Mouse (Mus musculus) heart, postnatal 0 days (tissue): ENCODE results near the gene Chchd6. TPM values are rescaled to one million over a fixed set of nuclear protein-coding genes. Genes with fewer than 3 reads are reported as not detected.
A peak's percentile ranks its signal among the peaks of the same experiment; 100 is the strongest.

Experiments
- ATAC-seq: fragments of 200-750 bp; cut with Nextera tagmentation; 2 replicates; pipeline ENCODE4 v1.8.0; 2017; ENCODE audit warnings: low read depth, moderate number of reproducible peaks, moderate library complexity; ENCODE audit not compliant: insufficient read depth
- DNase-seq: peaks from one replicate; pipeline ENCODE4 v3.0.0-alpha.2; 2016; ENCODE audit warnings: low spot score
- H3K27ac ChIP-seq: fragments of 300-500 bp; sonication (generic); 2 replicates; pipeline ENCODE4 v1.5.1; 2014; ENCODE audit warnings: low read depth, mild to moderate bottlenecking
- H3K27me3 ChIP-seq: fragments of 300-500 bp; sonication (generic); 2 replicates; pipeline ENCODE4 v1.6.1; 2014; ENCODE audit warnings: low read length, mixed read lengths; ENCODE audit not compliant: control insufficient read depth, insufficient read depth
- H3K36me3 ChIP-seq: fragments of 300-500 bp; sonication (generic); replicated peaks from 2 replicates; pipeline ENCODE4 v1.6.1; 2014; ENCODE audit warnings: low read length, mixed read lengths; ENCODE audit not compliant: control insufficient read depth, insufficient read depth
- H3K4me1 ChIP-seq: fragments of 300-500 bp; sonication (generic); 2 replicates; pipeline ENCODE4 v1.6.1; 2014; ENCODE audit warnings: antibody characterized with exemption; ENCODE audit not compliant: control insufficient read depth, insufficient read depth
- H3K4me2 ChIP-seq: fragments of 300-500 bp; sonication (generic); 2 replicates; pipeline ENCODE4 v1.6.1; 2014; ENCODE audit warnings: low read depth, mild to moderate bottlenecking, low read length, moderate library complexity
- H3K4me3 ChIP-seq: fragments of 300-500 bp; sonication (generic); 2 replicates; pipeline ENCODE4 v1.5.1; 2014; ENCODE audit warnings: low read depth, low read length
- H3K9ac ChIP-seq: fragments of 300-500 bp; sonication (generic); replicated peaks from 2 replicates; pipeline ENCODE4 v1.6.1; 2014; ENCODE audit warnings: low read depth, low read length, mixed read lengths
- H3K9me3 ChIP-seq: fragments of 300-500 bp; sonication (generic); replicated peaks from 2 replicates; pipeline ENCODE4 v1.6.1; 2016; ENCODE audit warnings: low read length; ENCODE audit not compliant: control insufficient read depth
- CTCF ChIP-seq: IDR thresholded peaks from 2 replicates; pipeline ENCODE4 v1.5.1; 2016; ENCODE audit warnings: antibody characterized with exemption, control low read depth, low read depth
- EP300 ChIP-seq: IDR thresholded peaks from 2 replicates; pipeline ENCODE4 v1.6.1; 2016; ENCODE audit warnings: antibody characterized with exemption, low read depth
- WGBS: fragments of 180-500 bp; shearing (Covaris S2); extraction: QIAGEN DNeasy Blood & Tissue Kit; methylation state at CpG from one replicate; pipeline ENCODE4 v1.1.7; 2014; 5-methylcytosine and 5-hydroxymethylcytosine counted together
- polyA plus RNA-seq: library from polyadenylated mRNA; unstranded; fragments of >200 nt; fragmentation: Nextera tagmentation; extraction: Ambion mirVana; gene quantifications from 2 replicates; pipeline ENCODE4 v1.2.1, GENCODE M21; 2015
- total RNA-seq: library from RNA; depleted of rRNA; stranded (reverse); fragments of >200 nt; gene quantifications from 2 replicates; pipeline ENCODE4 v1.2.3, GENCODE M21; 2014; ENCODE audit warnings: low replicate concordance

Gene Chchd6
- total and polyA plus RNA-seq, 2 experiments from 2014 or later: 21.8 to 37.8 TPM

DNA sequence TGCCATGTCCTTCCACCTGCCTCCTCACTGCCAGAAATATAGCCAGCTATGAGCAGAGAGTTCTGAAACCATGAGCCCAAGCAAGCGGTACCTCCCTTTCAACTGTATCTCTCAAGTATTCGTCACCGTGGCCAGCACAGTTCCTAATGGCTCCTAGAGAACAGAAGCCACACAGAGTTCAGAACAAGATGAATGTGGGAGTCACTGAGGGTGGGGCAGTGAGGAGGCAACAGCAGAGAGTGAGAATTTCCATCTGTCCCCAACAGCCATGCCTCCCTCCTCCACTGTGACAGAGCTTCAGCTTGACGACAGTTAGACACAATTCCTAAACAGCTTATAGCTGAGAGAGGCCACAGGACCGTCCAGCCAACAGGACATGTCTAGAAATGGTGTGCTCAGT, 41.4 kb downstream of the Chchd6 start:
- no peak for DNase-seq
- peaks cover 11% of the 10 kb centered on the region for H3K4me1 ChIP-seq
- H3K36me3 ChIP-seq: no peaks in the 10 kb centered on the region
- H3K9ac ChIP-seq: no peak overlapping the region
- H3K27me3 ChIP-seq: no peaks in the 10 kb centered on the region
- no peak for ATAC-seq
- WGBS: 75% methylated on average over 5 of the region's 5 CpGs
- no peak overlapping the region for H3K27ac ChIP-seq
- H3K4me2 ChIP-seq: no peak overlapping the region
- TF ChIP-seq CTCF: no peak
- no peak for TF ChIP-seq EP300
- no peaks in the 10 kb centered on the region for H3K9me3 ChIP-seq
- no peak overlapping the region for H3K4me3 ChIP-seq

DNA sequence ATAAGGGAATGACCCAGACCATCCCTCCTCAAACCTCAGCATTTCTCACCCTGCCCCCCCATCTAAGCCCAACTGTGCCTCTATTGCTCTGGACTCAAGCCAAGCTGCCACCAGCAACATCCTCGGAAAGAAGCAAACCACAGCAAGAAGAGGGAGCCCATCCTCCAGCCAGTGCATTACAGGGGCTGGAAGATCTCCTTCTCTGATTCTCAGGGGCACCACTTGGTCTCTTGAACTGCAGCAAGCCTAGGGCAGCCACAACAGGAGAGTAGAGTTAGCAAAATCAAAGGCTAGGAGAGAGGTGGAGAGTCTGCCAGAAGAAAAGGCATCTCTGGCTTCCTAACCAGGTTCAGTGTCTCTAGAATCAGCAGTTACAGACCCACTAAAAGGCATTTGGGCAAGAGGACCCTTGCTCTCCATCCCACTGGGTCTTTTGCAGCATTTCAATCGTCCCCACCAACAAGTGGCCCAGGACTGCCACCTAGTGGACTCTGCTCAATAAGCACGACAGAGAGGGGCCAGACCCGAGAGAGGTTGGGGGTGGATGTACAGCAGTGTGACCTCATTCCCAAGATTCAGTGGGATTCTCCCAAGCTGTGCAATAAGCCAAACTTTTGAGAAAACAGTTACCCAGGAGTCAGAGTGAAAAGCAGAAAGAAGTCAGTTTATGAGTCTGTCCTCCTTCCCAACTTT, 42.3 kb downstream of the Chchd6 start:
- WGBS: 9% methylated on average over 4 of the region's 4 CpGs
- DNase-seq (peak; percentile 74), ATAC-seq (peak; percentile 50)
- no peak overlapping the region for H3K27ac ChIP-seq
- no peak for TF ChIP-seq EP300
- peak; percentile 98 for TF ChIP-seq CTCF
- peaks cover 11% of the 10 kb centered on the region for H3K4me1 ChIP-seq
- no peaks in the 10 kb centered on the region for H3K27me3 ChIP-seq
- no peak overlapping the region for H3K9ac ChIP-seq
- H3K9me3 ChIP-seq: no peaks in the 10 kb centered on the region
- H3K36me3 ChIP-seq: no peaks in the 10 kb centered on the region
- no peak overlapping the region for H3K4me3 ChIP-seq
- no peak overlapping the region for H3K4me2 ChIP-seq

DNA sequence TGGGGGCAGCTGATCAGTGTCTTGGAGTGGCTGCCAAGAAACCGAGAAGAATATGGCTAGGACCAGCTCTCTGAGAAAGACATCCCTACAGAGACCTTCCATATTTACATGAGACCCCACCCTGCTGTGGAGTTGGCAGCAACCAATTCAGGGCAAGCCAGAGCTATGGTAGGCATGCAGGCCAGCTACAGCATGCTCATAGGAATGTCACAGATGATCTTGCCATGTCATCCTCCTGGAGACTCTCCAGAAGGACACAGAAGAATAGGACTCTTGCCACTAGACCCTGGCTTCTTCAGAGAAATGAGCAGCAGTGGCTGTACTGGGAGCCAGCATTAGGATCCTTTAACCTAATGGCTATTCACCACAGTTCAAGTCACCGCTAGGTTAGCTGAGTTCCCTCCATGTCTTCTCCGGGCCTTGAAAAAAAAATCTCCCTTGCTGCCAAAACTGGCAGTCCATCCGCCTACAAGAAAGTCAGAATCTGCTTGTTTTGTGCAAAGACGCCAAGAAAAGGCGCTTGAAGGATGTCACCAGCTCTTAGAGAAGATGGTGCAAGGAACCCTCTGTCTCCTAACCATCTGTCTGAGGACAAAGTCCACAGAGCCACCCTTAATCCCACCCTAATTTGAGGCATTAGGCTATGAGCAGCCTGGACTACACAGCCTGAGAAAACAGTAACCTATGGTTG, 43.0 kb downstream of the Chchd6 start:
- TF ChIP-seq CTCF: no peak
- no peak for TF ChIP-seq EP300
- Histone ChIP-seq H3K27ac (no peak overlapping the region), H3K27me3 (no peaks in the 10 kb centered on the region), H3K4me3 (no peak overlapping the region), H3K4me1 (peaks cover 11% of the 10 kb centered on the region), H3K4me2 (no peak overlapping the region), H3K9me3 (no peaks in the 10 kb centered on the region), H3K36me3 (no peaks in the 10 kb centered on the region), H3K9ac (no peak overlapping the region)
- DNase-seq (no peak), ATAC-seq (no peak)
- 86% methylated on average over 6 of the region's 6 CpGs for WGBS

DNA sequence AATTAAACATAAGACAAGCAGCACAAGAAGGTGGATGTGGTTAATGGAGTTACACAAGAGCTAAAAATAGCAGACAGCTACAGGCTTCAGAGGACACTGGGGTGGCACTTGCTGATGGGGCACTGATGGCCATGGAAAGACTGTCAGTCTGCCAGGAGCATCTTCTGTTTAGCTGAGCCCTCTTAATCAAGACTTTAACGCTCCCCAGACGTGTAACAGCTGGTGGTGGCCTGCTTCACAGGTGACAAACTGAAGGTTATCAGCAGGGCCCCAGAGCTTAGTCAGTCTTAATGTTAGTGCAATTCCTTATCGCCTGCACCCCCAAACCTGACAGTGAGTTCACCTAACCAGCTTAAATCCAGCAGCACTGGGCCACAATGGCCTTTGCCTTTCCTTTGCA, 46.3 kb downstream of the Chchd6 start:
- ATAC-seq (no peak), DNase-seq (no peak)
- Histone ChIP-seq H3K9me3 (no peaks in the 10 kb centered on the region), H3K9ac (no peak overlapping the region), H3K36me3 (no peaks in the 10 kb centered on the region), H3K4me2 (no peak overlapping the region), H3K27ac (no peak overlapping the region), H3K27me3 (no peaks in the 10 kb centered on the region), H3K4me1 (no peaks in the 10 kb centered on the region), H3K4me3 (no peak overlapping the region)
- no peak for TF ChIP-seq EP300
- no peak for TF ChIP-seq CTCF
- 43% methylated on average over 3 of the region's 3 CpGs for WGBS

DNA sequence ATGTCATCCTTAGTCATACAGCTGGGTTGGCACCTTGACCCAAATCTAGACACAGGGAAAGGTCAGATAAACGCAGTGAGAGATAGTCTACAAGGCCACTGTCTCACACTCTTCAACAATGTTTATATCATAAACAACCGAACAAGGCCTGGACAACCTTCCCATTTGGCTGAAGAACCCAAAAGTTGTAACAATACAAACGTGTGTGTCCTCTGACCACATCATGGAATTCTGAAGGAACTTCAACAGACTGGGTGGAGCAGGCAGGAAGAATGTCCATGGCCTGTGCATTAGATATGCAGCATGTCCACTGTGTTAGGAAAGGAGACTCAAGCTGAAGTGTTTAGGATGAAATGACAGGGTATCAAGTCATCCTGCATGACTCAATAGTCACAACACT, 47.5 kb downstream of the Chchd6 start:
- H3K27ac ChIP-seq: no peak overlapping the region
- H3K4me3 ChIP-seq: no peak overlapping the region
- ATAC-seq (no peak), DNase-seq (no peak)
- no peak overlapping the region for H3K9ac ChIP-seq
- no peaks in the 10 kb centered on the region for H3K36me3 ChIP-seq
- no peaks in the 10 kb centered on the region for H3K4me1 ChIP-seq
- TF ChIP-seq CTCF (no peak), EP300 (no peak)
- no peaks in the 10 kb centered on the region for H3K27me3 ChIP-seq
- H3K9me3 ChIP-seq: no peaks in the 10 kb centered on the region
- 76% methylated on average over 3 of the region's 3 CpGs for WGBS
- H3K4me2 ChIP-seq: no peak overlapping the region
